9 mouse cellular contexts compared by ENCODE assay signal in the genomic region with DNA sequence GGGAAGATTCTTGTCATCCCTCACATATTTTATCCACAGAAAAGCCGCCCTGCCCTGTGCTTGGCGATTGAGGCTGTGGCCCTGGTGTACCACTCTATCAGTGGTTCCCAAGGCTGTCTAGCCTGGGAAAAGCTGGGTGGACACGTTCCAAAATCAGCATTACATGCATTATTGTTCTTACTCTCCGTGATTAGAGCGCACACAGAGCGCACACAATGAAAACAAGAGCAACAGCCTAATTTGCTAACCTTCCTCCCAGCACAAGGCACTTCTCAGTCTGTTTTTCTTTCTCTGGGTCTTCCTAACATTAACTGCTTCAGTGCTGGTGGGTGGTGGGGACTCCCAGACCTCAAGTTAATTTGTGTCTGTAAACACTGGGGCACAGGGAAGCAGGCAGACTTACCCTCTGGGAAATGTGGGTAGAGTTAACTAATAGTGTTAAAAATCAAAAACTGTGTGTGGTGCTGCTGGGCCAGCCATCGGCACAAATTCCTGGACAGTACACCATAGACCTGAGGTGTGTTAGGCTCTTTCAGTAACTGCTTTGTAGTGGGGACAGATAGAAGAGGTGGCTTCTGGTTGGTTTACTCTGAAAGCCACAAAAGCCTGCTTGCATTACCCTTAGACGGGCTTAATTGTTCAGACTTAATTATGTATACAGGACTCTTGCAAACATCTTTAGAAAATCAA.
DNase-seq lines count a peak whose midpoint lies in the region; ATAC-seq and TF ChIP-seq lines count a peak whose summit lies in the region.
"Had no signal": no experiment of that assay in that cellular context is flagged by ENCODE, and none has a peak within 500 bp of the region (broad histone marks: within the 10 kb centered on the region; RNA-seq: fewer than 3 reads in every experiment).

No protein-coding gene starts in this region.

- peak overlapping the region; percentile 53 for H3K4me2 ChIP-seq in forebrain, embryonic 12.5 days
- H3K4me2 ChIP-seq in hindbrain, embryonic 14.5 days (replicated peaks), result peak overlapping the region; percentile 51
- H3K4me2 ChIP-seq in midbrain, embryonic 12.5 days (replicated peaks), result peak overlapping the region; percentile 36

- H3K4me1 ChIP-seq in forebrain, embryonic 12.5 days, result peaks cover 13% of the 10 kb centered on the region
- H3K4me1 ChIP-seq in hindbrain, embryonic 14.5 days (replicated peaks; ENCODE audit: control insufficient read depth, insufficient read depth, low read length), result peaks cover 7% of the 10 kb centered on the region; the same call in 1 of the 2 replicates
- H3K4me1 ChIP-seq in midbrain, embryonic 12.5 days, result peaks cover 11% of the 10 kb centered on the region; the same call in 1 of the 2 replicates

- peak; percentile 89 for ATAC-seq in forebrain, embryonic 12.5 days (ENCODE audit: low FRiP score)
- ATAC-seq in hindbrain, embryonic 14.5 days (ENCODE audit: low FRiP score), result peak; percentile 90
- ATAC-seq in midbrain, embryonic 12.5 days (ENCODE audit: low FRiP score, low read depth), result peak; percentile 88
- ATAC-seq in megakaryocyte, adult 5-6 weeks (ENCODE audit: poor library complexity, severe bottlenecking), result no peak

- TF ChIP-seq CTCF in layer of hippocampus, adult 2 months (conservative IDR thresholded peaks at IDR 0.05), result no peak

- DNase-seq in layer of hippocampus, adult 2 months (ENCODE audit: low spot score in 2 of 2), result no peak
- DNase-seq in layer of hippocampus, adult 8-10 months (ENCODE audit: low spot score in 2 of 2), result no peak
- DNase-seq in hindbrain, embryonic 14.5 days (ENCODE audit: low spot score), result peak; percentile 50
- no peak for DNase-seq in right cerebral cortex, postnatal 25 days
- DNase-seq in liver, result no peak

- no peak overlapping the region for H3K27ac ChIP-seq in layer of hippocampus, adult 2 months
- H3K27ac ChIP-seq in forebrain, embryonic 12.5 days, result peak overlapping the region; percentile 61
- no peak overlapping the region; the same call in 1 of the 2 replicates for H3K27ac ChIP-seq in hindbrain, embryonic 14.5 days
- peak overlapping the region; percentile 50 for H3K27ac ChIP-seq in midbrain, embryonic 12.5 days (replicated peaks)

- peak overlapping the region; percentile 30 for H3K4me3 ChIP-seq in layer of hippocampus, adult 2 months
- H3K4me3 ChIP-seq in forebrain, embryonic 12.5 days (replicated peaks), result peak overlapping the region; percentile 18
- peak overlapping the region; percentile 17 for H3K4me3 ChIP-seq in hindbrain, embryonic 14.5 days (replicated peaks; ENCODE audit: low read length)
- H3K4me3 ChIP-seq in midbrain, embryonic 12.5 days, result peak overlapping the region; percentile 7; the same call in 1 of the 2 replicates

- 3% methylated on average over 8 of the region's 8 CpGs for WGBS in forebrain, embryonic 12.5 days
- 3% methylated on average over 8 of the region's 8 CpGs for WGBS in hindbrain, embryonic 14.5 days
- 5% methylated on average over 8 of the region's 8 CpGs for WGBS in midbrain, embryonic 12.5 days

- 0 out of 2 replicates have a peak, but pooled peaks cover 3% of the 10 kb centered on the region for H3K27me3 ChIP-seq in forebrain, embryonic 12.5 days
- no peaks in the 10 kb centered on the region for H3K27me3 ChIP-seq in hindbrain, embryonic 14.5 days (ENCODE audit: control insufficient read depth, insufficient read depth, low read length)
- H3K27me3 ChIP-seq in midbrain, embryonic 12.5 days, result no peaks in the 10 kb centered on the region

- no peaks in the 10 kb centered on the region for H3K36me3 ChIP-seq in forebrain, embryonic 12.5 days (replicated peaks)
- H3K36me3 ChIP-seq in hindbrain, embryonic 14.5 days (replicated peaks; ENCODE audit: control insufficient read depth, insufficient read depth), result no peaks in the 10 kb centered on the region
- H3K36me3 ChIP-seq in midbrain, embryonic 12.5 days, result no peaks in the 10 kb centered on the region
- H3K36me3 ChIP-seq: G1E had no signal

- H3K9ac ChIP-seq in forebrain, embryonic 12.5 days, result no peak overlapping the region
- H3K9ac ChIP-seq in hindbrain, embryonic 14.5 days, result peak overlapping the region; percentile 28
- H3K9ac ChIP-seq in midbrain, embryonic 12.5 days (replicated peaks), result no peak overlapping the region

- H3K9me3 ChIP-seq in forebrain, embryonic 12.5 days, result no peaks in the 10 kb centered on the region
- H3K9me3 ChIP-seq in hindbrain, embryonic 14.5 days (ENCODE audit: control insufficient read depth, low read length), result no peaks in the 10 kb centered on the region
- no peaks in the 10 kb centered on the region for H3K9me3 ChIP-seq in midbrain, embryonic 12.5 days
- H3K9me3 ChIP-seq: G1E had no signal

Comparison
In these comparisons a context has a peak if more than half of its experiments do, and no peak if none do; other contexts are left out.
1. H3K27ac ChIP-seq: peak in forebrain, embryonic 12.5 days (single experiment) and midbrain, embryonic 12.5 days (single experiment); none in layer of hippocampus, adult 2 months (single experiment) and hindbrain, embryonic 14.5 days (single experiment).
2. Peak in every context shown above with its lines, with median percentiles within 50 percentile points of each other: H3K4me3 ChIP-seq and H3K4me2 ChIP-seq.